Mouse (Mus musculus): ENCODE measurements around the gene 7530416G11Rik.

- TF ChIP-seq CTCF (IDR thresholded peaks at IDR 0.05; ENCODE audit: low read depth) (no peak), EP300 (IDR thresholded peaks at IDR 0.05; ENCODE audit: low read depth) (no peak)
These were observed 28.3 kb downstream of the 7530416G11Rik start for GRCm38 (mm10) chr15:85474697-85475096.

Data from heart, postnatal 0 days (tissue).